Mouse (Mus musculus): Measurements from ENCODE around the gene Esr2. TPM values are rescaled to one million over a fixed set of nuclear protein-coding genes. Genes with fewer than 3 reads are reported as not detected.

The Esr2 gene
- polyA plus RNA-seq, 1 experiment from 2014 or later = 0.46 TPM

DNA sequence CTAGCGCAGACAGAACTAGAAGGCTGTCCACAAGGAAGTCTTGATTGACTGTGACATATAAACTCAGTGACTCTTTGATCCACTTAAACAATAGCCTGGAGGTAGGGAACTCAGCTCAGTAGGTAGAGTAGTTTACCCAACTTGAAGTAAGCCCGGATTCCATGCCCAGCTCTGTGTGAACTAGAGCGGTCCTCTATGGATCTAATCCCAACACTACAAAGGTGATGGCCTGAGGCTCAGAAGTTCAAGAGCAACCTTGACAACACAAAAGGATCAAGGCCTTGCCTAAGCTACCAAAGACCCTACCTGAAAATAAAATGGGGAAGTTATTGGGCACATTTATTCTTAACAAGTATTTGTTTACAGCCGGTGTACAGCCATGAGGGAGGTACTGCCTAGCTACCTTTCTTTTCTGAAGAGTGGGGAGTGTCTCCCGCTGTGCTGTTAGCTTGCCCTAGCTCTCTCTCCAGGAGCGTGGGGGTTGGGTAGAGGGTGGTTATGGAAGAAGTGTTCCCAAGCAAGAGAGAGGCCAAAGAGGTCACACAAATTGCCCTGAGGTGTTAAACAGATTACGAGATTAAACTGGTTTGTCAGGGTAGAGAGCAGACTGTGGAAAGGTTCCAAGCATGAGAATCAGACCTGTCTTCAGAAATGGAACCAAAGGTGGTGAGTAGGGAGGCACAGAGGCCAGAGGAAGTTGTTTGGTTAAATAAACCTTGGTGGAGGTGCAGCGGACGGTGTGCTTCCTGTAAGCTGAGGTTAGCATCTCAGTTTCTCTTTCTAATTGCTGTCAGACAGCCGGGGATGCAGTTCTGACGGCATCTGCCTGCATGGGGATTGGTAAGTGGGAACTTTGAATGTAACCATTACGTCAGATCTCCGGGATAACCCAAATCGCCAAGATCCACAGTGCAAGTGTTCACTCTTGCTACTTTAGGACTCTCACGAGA, 90.8 kb downstream of the Esr2 start:
- no peak overlapping the region for H3K27ac ChIP-seq (ENCODE audit: low read depth)
- H3K36me3 ChIP-seq (ENCODE audit: insufficient read depth) = peaks cover 14% of the 10 kb centered on the region; the same call in 1 of the 2 replicates
- no peak overlapping the region for H3K9ac ChIP-seq
- no peak for TF ChIP-seq CTCF (IDR thresholded peaks at IDR 0.05; ENCODE audit: low read depth)
- DNase-seq = no peak
- no peak for ATAC-seq (ENCODE audit: insufficient read depth)
- H3K4me2 ChIP-seq = no peak overlapping the region
- 66% methylated on average over 15 of the region's 15 CpGs for WGBS
- no peaks in the 10 kb centered on the region for H3K9me3 ChIP-seq (ENCODE audit: low read depth, low read length)
- H3K4me3 ChIP-seq (ENCODE audit: low read depth, low read length) = no peak overlapping the region
- H3K27me3 ChIP-seq (ENCODE audit: insufficient read depth, low read length) = no peaks in the 10 kb centered on the region
- H3K4me1 ChIP-seq (ENCODE audit: insufficient read depth) = peaks cover 6% of the 10 kb centered on the region

DNA sequence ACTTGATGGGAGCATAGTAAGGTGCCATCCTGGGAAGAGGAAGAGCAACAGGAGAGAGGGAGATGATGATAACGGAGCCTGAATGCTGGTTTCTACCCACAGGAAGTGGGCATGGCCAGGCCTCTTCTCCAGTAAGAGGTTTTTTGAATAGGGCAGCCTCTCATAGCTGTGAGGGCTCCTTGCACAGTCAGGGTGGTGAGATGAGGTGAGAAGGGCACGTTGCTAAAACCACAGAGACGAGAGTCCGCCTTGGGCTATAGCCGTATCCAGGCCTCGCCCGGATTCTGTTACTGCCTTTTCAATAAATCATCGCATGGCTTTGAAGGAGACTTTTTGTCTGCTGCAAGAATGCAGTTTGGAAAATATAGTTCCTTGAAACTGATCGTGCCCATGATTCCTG, 92.0 kb downstream of the Esr2 start:
- H3K4me2 ChIP-seq = no peak overlapping the region
- H3K27ac ChIP-seq (ENCODE audit: low read depth) = no peak overlapping the region
- H3K4me3 ChIP-seq (ENCODE audit: low read depth, low read length) = no peak overlapping the region
- 72% methylated on average over 9 of the region's 9 CpGs for WGBS
- H3K27me3 ChIP-seq (ENCODE audit: insufficient read depth, low read length) = no peaks in the 10 kb centered on the region
- H3K4me1 ChIP-seq (ENCODE audit: insufficient read depth) = peaks cover 15% of the 10 kb centered on the region
- H3K36me3 ChIP-seq (ENCODE audit: insufficient read depth) = peaks cover 11% of the 10 kb centered on the region; the same call in 1 of the 2 replicates
- no peak for TF ChIP-seq CTCF (IDR thresholded peaks at IDR 0.05; ENCODE audit: low read depth)
- ATAC-seq (ENCODE audit: insufficient read depth) = no peak
- H3K9me3 ChIP-seq (ENCODE audit: low read depth, low read length) = no peaks in the 10 kb centered on the region
- DNase-seq = no peak
- no peak overlapping the region for H3K9ac ChIP-seq

DNA sequence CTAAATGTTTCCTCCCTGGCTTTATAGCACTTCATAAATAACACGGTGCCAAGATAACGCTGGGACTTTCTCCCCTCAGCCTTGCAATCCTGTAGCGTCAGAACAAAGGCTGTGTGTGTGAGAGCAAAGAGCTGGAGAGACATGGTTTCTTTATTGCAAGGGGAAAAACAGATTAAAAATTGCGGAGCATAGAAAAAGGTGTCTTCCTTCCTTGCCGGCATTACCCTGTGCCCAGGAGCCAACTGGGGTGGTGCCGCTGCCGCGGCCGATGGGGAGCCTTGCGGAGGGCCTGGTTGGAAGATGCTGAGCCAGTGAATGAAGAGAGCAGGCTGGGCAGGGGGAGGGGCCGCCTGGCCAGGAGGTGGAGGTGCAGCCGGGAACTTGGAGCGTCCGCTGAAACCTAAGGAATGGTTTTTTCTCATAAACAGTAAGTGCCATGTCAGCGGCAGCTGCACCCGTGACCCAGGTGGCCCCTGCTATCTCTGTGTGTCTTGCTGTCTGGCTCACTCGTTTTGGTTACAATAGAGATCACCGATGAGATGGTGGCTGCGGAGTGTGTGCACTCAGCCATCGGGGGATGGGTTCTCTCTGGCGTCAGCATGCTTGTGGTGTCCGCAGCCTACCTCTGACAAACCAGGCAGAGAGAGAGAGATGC, 95.4 kb downstream of the Esr2 start:
- H3K9me3 ChIP-seq (ENCODE audit: low read depth, low read length) = no peaks in the 10 kb centered on the region
- TF ChIP-seq CTCF (IDR thresholded peaks at IDR 0.05; ENCODE audit: low read depth) = no peak
- peak overlapping the region; percentile 55; the same call in 1 of the 2 replicates for H3K27ac ChIP-seq (ENCODE audit: low read depth)

DNA sequence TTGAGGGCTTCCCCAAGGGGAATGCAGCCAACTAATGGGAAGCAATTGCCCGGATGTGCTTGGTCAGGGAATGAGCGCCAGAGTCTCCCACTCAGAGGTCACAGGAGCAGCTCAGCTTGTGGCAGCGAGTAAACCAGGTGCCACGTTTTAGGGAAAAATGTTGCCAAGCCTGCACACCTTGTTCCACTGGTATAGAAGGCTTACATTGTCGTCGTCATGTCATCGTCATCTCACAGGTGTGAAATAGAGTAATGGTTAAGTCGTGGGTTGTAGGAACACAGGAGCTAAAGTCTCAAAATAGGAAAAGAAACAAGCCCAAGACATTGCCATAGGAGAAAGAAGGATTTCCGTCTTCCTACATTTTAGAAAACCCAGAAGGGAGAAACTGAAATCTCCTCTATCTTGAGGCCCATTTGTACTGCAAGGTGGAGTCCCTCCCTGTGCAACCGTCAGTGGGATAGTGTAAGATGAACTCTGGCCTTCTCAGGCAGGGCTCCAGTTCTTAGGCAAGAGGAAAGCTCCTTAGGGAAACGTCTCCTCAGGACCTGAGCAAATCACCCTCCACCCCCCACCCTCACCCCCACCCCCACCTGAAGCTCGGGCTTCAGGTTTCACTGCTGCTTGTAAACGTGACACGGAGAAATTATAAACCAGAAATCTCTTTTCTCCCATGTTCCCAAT, 96.0 kb downstream of the Esr2 start:
- Histone ChIP-seq H3K4me2 (peak overlapping the region; percentile 64), H3K27me3 (ENCODE audit: insufficient read depth, low read length) (no peaks in the 10 kb centered on the region), H3K4me3 (ENCODE audit: low read depth, low read length) (peak overlapping the region; percentile 29), H3K4me1 (ENCODE audit: insufficient read depth) (peaks cover 15% of the 10 kb centered on the region), H3K9me3 (ENCODE audit: low read depth, low read length) (no peaks in the 10 kb centered on the region), H3K36me3 (ENCODE audit: insufficient read depth) (peaks cover 12% of the 10 kb centered on the region), H3K27ac (ENCODE audit: low read depth) (no peak overlapping the region), H3K9ac (peak overlapping the region; percentile 34)
- TF ChIP-seq CTCF (IDR thresholded peaks at IDR 0.05; ENCODE audit: low read depth) = no peak
- ATAC-seq (ENCODE audit: insufficient read depth) = peak; percentile 67
- WGBS = 16% methylated on average over 14 of the region's 14 CpGs
- DNase-seq = peak; percentile 49

More for the DNA sequence above, 95.4 kb downstream of the Esr2 start:
- Histone ChIP-seq H3K9ac (peak overlapping the region; percentile 34), H3K36me3 (ENCODE audit: insufficient read depth) (peaks cover 11% of the 10 kb centered on the region), H3K4me1 (ENCODE audit: insufficient read depth) (peaks cover 15% of the 10 kb centered on the region), H3K4me3 (ENCODE audit: low read depth, low read length) (peak overlapping the region; percentile 29), H3K27me3 (ENCODE audit: insufficient read depth, low read length) (no peaks in the 10 kb centered on the region), H3K4me2 (peak overlapping the region; percentile 64)
- 4% methylated on average over 22 of the region's 22 CpGs for WGBS
- ATAC-seq (ENCODE audit: insufficient read depth) (peak; percentile 82), DNase-seq (peak; percentile 77)

DNA sequence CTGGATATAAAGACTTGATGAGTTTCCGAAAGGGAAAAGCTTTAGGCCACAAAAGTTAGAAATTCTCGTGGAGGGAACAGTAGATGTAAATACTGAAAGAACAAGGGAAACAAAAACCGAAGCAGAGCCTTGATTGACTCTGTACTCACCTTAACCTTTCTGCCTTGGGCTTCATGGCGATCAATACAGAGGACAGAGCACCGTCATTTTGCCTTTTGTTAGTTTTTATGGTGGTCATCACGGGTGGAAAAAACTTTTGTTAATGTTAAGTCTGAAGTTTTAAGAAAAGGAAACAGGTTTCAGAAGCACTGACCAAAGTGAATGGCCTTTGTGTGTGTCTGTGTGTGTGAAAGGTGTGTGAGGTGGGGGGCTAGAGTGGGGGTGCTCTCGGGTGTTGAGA, 103.1 kb downstream of the Esr2 start:
- Histone ChIP-seq H3K36me3 (ENCODE audit: insufficient read depth) (peaks cover 32% of the 10 kb centered on the region), H3K4me2 (peak overlapping the region; percentile 3; the same call in 1 of the 2 replicates), H3K4me1 (ENCODE audit: insufficient read depth) (no peaks in the 10 kb centered on the region; the same call in 1 of the 2 replicates), H3K4me3 (ENCODE audit: low read depth, low read length) (no peak overlapping the region), H3K27ac (ENCODE audit: low read depth) (no peak overlapping the region), H3K27me3 (ENCODE audit: insufficient read depth, low read length) (no peaks in the 10 kb centered on the region), H3K9me3 (ENCODE audit: low read depth, low read length) (no peaks in the 10 kb centered on the region), H3K9ac (no peak overlapping the region)
- no peak for TF ChIP-seq CTCF (IDR thresholded peaks at IDR 0.05; ENCODE audit: low read depth)
- ATAC-seq (ENCODE audit: insufficient read depth) (no peak), DNase-seq (no peak)
- WGBS = 55% methylated on average over 7 of the region's 7 CpGs

DNA sequence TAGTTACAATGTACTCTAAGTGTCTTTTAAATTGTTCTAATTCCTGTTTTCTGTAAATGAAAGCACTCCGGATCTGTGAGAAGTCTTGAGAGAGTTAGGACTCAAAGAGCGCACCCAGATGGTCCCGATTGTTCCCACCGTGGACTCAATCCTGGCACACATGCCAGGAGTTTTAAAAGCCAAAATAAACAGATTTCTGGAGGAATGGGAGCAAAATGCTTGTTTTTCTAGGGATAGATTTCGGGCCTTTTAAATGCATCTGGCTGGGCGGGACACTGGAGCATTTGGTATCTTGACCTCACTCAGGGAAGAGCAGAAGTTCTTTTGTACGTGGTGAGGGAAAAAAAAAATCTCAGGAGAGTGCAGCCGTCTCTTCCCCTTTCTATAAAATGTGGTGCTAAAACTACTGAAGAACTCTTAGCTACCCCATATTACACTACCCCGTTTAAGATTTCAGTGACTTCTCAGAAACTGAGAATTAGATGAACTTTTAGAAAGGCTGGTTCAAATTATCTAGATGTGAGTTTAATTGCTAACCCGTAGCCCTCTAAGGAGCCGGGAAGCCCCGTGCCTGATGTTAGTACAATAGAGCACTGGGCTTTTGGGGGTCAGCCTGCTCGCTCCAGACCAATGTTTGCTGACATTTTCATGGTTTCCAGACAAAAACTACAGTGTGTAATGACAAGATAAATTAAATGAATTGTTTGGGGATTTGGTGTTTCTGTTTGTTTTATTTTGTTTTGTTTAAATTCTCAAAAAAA, 103.8 kb downstream of the Esr2 start:
- Histone ChIP-seq H3K4me1 (ENCODE audit: insufficient read depth) (no peaks in the 10 kb centered on the region; the same call in 1 of the 2 replicates), H3K4me3 (ENCODE audit: low read depth, low read length) (peak overlapping the region; percentile 16; the same call in 1 of the 2 replicates), H3K27me3 (ENCODE audit: insufficient read depth, low read length) (no peaks in the 10 kb centered on the region), H3K4me2 (peak overlapping the region; percentile 48), H3K9me3 (ENCODE audit: low read depth, low read length) (no peaks in the 10 kb centered on the region), H3K36me3 (ENCODE audit: insufficient read depth) (peaks cover 30% of the 10 kb centered on the region; the same call in 1 of the 2 replicates), H3K27ac (ENCODE audit: low read depth) (peak overlapping the region; percentile 52; the same call in 1 of the 2 replicates), H3K9ac (peak overlapping the region; percentile 17; the same call in 1 of the 2 replicates)
- WGBS = 19% methylated on average over 13 of the region's 13 CpGs
- DNase-seq = peak; percentile 64
- ATAC-seq (ENCODE audit: insufficient read depth) = no peak
- no peak for TF ChIP-seq CTCF (IDR thresholded peaks at IDR 0.05; ENCODE audit: low read depth)

Data from lung, embryonic 14.5 days (tissue).